15 mouse cellular contexts compared by ENCODE assay signal in genomic region chr7:4125306-4125705, GRCm38 (mm10). TPM values are rescaled to one million over a fixed set of nuclear protein-coding genes. Genes with fewer than 3 reads are reported as not detected.
DNase-seq lines count a peak whose midpoint lies in the region; ATAC-seq and TF ChIP-seq lines count a peak whose summit lies in the region.
"Had no signal": no experiment of that assay in that cellular context is flagged by ENCODE, and none has a peak within 500 bp of the region (broad histone marks: within the 10 kb centered on the region; RNA-seq: fewer than 3 reads in every experiment).

No protein-coding gene starts in this region.

- H3K36me3 ChIP-seq in hindbrain, embryonic 12.5 days: peaks cover 19% of the 10 kb centered on the region; the same call in 1 of the 2 replicates
- peaks cover 33% of the 10 kb centered on the region for H3K36me3 ChIP-seq in neural tube, embryonic 13.5 days
- H3K36me3 ChIP-seq in limb, embryonic 10.5 days: no peaks in the 10 kb centered on the region
- H3K36me3 ChIP-seq: heart, embryonic 13.5 days; kidney, embryonic 15.5 days; limb, embryonic 12.5 days had no signal

- no peak for ATAC-seq in hindbrain, embryonic 12.5 days (ENCODE audit: low FRiP score)
- ATAC-seq in neural tube, embryonic 13.5 days (ENCODE audit: low read depth): no peak

- H3K9ac ChIP-seq in hindbrain, embryonic 12.5 days: peak overlapping the region; percentile 47
- peak overlapping the region; percentile 54 for H3K9ac ChIP-seq in neural tube, embryonic 13.5 days
- H3K9ac ChIP-seq: heart, embryonic 13.5 days; kidney, embryonic 15.5 days; limb, embryonic 12.5 days had no signal

- H3K4me1 ChIP-seq in hindbrain, embryonic 12.5 days: peaks cover 52% of the 10 kb centered on the region
- peaks cover 80% of the 10 kb centered on the region for H3K4me1 ChIP-seq in neural tube, embryonic 13.5 days (replicated peaks)
- H3K4me1 ChIP-seq in limb, embryonic 10.5 days: peaks cover 10% of the 10 kb centered on the region
- peaks cover 2% of the 10 kb centered on the region; the same call in 1 of the 2 replicates for H3K4me1 ChIP-seq in lung, adult 2 months (ENCODE audit: control insufficient read depth, insufficient read depth, low read length)

- WGBS in hindbrain, embryonic 12.5 days: 24% methylated on average over 9 of the region's 9 CpGs
- WGBS in neural tube, embryonic 13.5 days: 29% methylated on average over 9 of the region's 9 CpGs
- 25% methylated on average over 9 of the region's 9 CpGs for WGBS in limb, embryonic 10.5 days
- WGBS in lung, adult 2 months: 36% methylated on average over 9 of the region's 9 CpGs

- TF ChIP-seq CTCF in left cerebral cortex, adult 2 months (IDR thresholded peaks at IDR 0.05): peak; percentile 18; the same call in 1 of the 2 replicates
- no peak for TF ChIP-seq CTCF in lung, adult 2 months (IDR thresholded peaks at IDR 0.05; ENCODE audit: insufficient read depth, low read length)

- intact Hi-C loops in left cerebral cortex, adult 2 months (cut with DNase I): no loop called here

- no peak for TF ChIP-seq POLR2A in lung, adult 2 months (IDR thresholded peaks at IDR 0.05; ENCODE audit: borderline replicate concordance, extremely low read depth, low read depth, low read length)

- peak overlapping the region; percentile 88 for H3K27ac ChIP-seq in left cerebral cortex, adult 2 months
- H3K27ac ChIP-seq in hindbrain, embryonic 12.5 days: peak overlapping the region; percentile 92
- H3K27ac ChIP-seq in neural tube, embryonic 13.5 days (replicated peaks): peak overlapping the region; percentile 90
- H3K27ac ChIP-seq in limb, embryonic 10.5 days: no peak overlapping the region
- H3K27ac ChIP-seq: heart, embryonic 13.5 days; kidney, embryonic 15.5 days; limb, embryonic 12.5 days had no signal

- peak in 1 of 2 experiments; percentile 24 for DNase-seq in left cerebral cortex, adult 2 months (ENCODE audit: extremely low spot score in 1 of 2, low spot score in 2 of 2)
- DNase-seq in left cerebral cortex, adult 11 months (ENCODE audit: low spot score): no peak
- peak; percentile 27 to 35 for DNase-seq in cerebellum, postnatal 14 days
- no peak for DNase-seq in right cerebral cortex, postnatal 36 days (ENCODE audit: low spot score in 2 of 2)
- no peak for DNase-seq in limb, embryonic 10.5 days (ENCODE audit: low spot score)
- no peak for DNase-seq in lung, adult 2 months
- DNase-seq: retina, postnatal 1 day; thymus, postnatal 14 days had no signal

- no peak overlapping the region for H3K4me3 ChIP-seq in left cerebral cortex, adult 2 months
- H3K4me3 ChIP-seq in hindbrain, embryonic 12.5 days: no peak overlapping the region
- H3K4me3 ChIP-seq in neural tube, embryonic 13.5 days: no peak overlapping the region
- no peak overlapping the region for H3K4me3 ChIP-seq in limb, embryonic 10.5 days
- no peak overlapping the region for H3K4me3 ChIP-seq in lung, adult 2 months (replicated peaks; ENCODE audit: extremely low read depth, low read depth, low read length)
- H3K4me3 ChIP-seq: heart, embryonic 13.5 days; kidney, embryonic 15.5 days; limb, embryonic 12.5 days had no signal

- H3K4me2 ChIP-seq in hindbrain, embryonic 12.5 days (replicated peaks): peak overlapping the region; percentile 73; the same call in 1 of the 2 replicates
- H3K4me2 ChIP-seq in neural tube, embryonic 13.5 days: peak overlapping the region; percentile 74

- H3K9me3 ChIP-seq in hindbrain, embryonic 12.5 days (replicated peaks): no peaks in the 10 kb centered on the region
- H3K9me3 ChIP-seq in neural tube, embryonic 13.5 days: no peaks in the 10 kb centered on the region
- no peaks in the 10 kb centered on the region for H3K9me3 ChIP-seq in limb, embryonic 10.5 days (replicated peaks)
- H3K9me3 ChIP-seq: heart, embryonic 13.5 days; kidney, embryonic 15.5 days; limb, embryonic 12.5 days had no signal

- 0 out of 2 replicates have a peak, but pooled peaks cover 2% of the 10 kb centered on the region for H3K27me3 ChIP-seq in hindbrain, embryonic 12.5 days
- no peaks in the 10 kb centered on the region for H3K27me3 ChIP-seq in neural tube, embryonic 13.5 days
- H3K27me3 ChIP-seq in limb, embryonic 10.5 days (ENCODE audit: low read depth, poor library complexity, severe bottlenecking): peaks cover 31% of the 10 kb centered on the region
- H3K27me3 ChIP-seq: CH12.LX had no signal

RNA-seq across cellular contexts. Expression of gene Ttyh1, which starts 6.1 kb away (rescaled TPM):
- total RNA-seq in left cerebral cortex, adult 2 months (2021): 100 to 1,000 TPM; 667 to 745 TPM
- polyA plus RNA-seq in hindbrain, embryonic 12.5 days (2016; fragmentation: Nextera tagmentation; extraction: Ambion mirVana): 108 and 110 TPM in 2 replicates
- 137 and 141 TPM in 2 replicates for polyA plus RNA-seq in neural tube, embryonic 13.5 days (2015; fragmentation: Nextera tagmentation; extraction: Ambion mirVana)
- 0.79 and 1.2 TPM in 2 replicates for polyA plus RNA-seq in limb, embryonic 10.5 days (2016; fragmentation: Nextera tagmentation; extraction: Ambion mirVana)
- 2.6 and 3.0 TPM in 2 replicates for polyA plus RNA-seq in lung, adult 2 months (2012; rRNA removed)
- total RNA-seq: megakaryocyte, adult 5-6 weeks had no signal

RNA-seq across cellular contexts. Expression of gene Leng8, which starts 11.5 kb away (rescaled TPM):
- 100 to 1,000 TPM; 178 to 184 TPM for total RNA-seq in left cerebral cortex, adult 2 months (2021)
- 115 and 118 TPM in 2 replicates for polyA plus RNA-seq in hindbrain, embryonic 12.5 days (2016; fragmentation: Nextera tagmentation; extraction: Ambion mirVana)
- 78.0 and 79.6 TPM in 2 replicates for polyA plus RNA-seq in neural tube, embryonic 13.5 days (2015; fragmentation: Nextera tagmentation; extraction: Ambion mirVana)
- 61.7 and 75.9 TPM in 2 replicates for polyA plus RNA-seq in limb, embryonic 10.5 days (2016; fragmentation: Nextera tagmentation; extraction: Ambion mirVana)
- polyA plus RNA-seq in lung, adult 2 months (2012; rRNA removed): 648 and 958 TPM in 2 replicates

RNA-seq across cellular contexts. Expression of gene Leng9, which starts 24.9 kb away (rescaled TPM):
- 1 to 10 TPM; 6.2 to 6.9 TPM for total RNA-seq in left cerebral cortex, adult 2 months (2021)
- polyA plus RNA-seq in hindbrain, embryonic 12.5 days (2016; fragmentation: Nextera tagmentation; extraction: Ambion mirVana): 3.6 and 4.3 TPM in 2 replicates
- 4.6 TPM in 2 replicates for polyA plus RNA-seq in neural tube, embryonic 13.5 days (2015; fragmentation: Nextera tagmentation; extraction: Ambion mirVana)
- polyA plus RNA-seq in limb, embryonic 10.5 days (2016; fragmentation: Nextera tagmentation; extraction: Ambion mirVana): 1.2 and 2.0 TPM in 2 replicates
- 8.6 and 10.2 TPM in 2 replicates for polyA plus RNA-seq in lung, adult 2 months (2012; rRNA removed)

RNA-seq across cellular contexts. Expression of gene Cdc42ep5, which starts 39.4 kb away (rescaled TPM):
- total RNA-seq in left cerebral cortex, adult 2 months (2021): 1 to 10 TPM; 1.4 to 1.6 TPM
- 24.2 and 25.7 TPM in 2 replicates for polyA plus RNA-seq in hindbrain, embryonic 12.5 days (2016; fragmentation: Nextera tagmentation; extraction: Ambion mirVana)
- polyA plus RNA-seq in neural tube, embryonic 13.5 days (2015; fragmentation: Nextera tagmentation; extraction: Ambion mirVana): 8.6 and 8.9 TPM in 2 replicates
- polyA plus RNA-seq in limb, embryonic 10.5 days (2016; fragmentation: Nextera tagmentation; extraction: Ambion mirVana): 23.5 and 32.3 TPM in 2 replicates
- polyA plus RNA-seq in lung, adult 2 months (2012; rRNA removed): 46.9 and 51.8 TPM in 2 replicates
- total RNA-seq: megakaryocyte, adult 5-6 weeks had no signal

Comparison
In these comparisons a context has a peak if more than half of its experiments do, and no peak if none do; other contexts are left out.
1. DNase-seq: peak in cerebellum, postnatal 14 days (2 of 2); none in left cerebral cortex, adult 11 months (single experiment), right cerebral cortex, postnatal 36 days (0 of 2), limb, embryonic 10.5 days (single experiment) and lung, adult 2 months (single experiment).
2. RNA of gene Ttyh1, which starts 6.1 kb away (polyA plus RNA-seq): 137 to 141 TPM in neural tube, embryonic 13.5 days and 108 to 110 TPM in hindbrain, embryonic 12.5 days; 2.6 to 3.0 TPM in lung, adult 2 months and 0.79 to 1.2 TPM in limb, embryonic 10.5 days; every median in the first group is over 10 times any median in the second.